Mouse (Mus musculus): ENCODE data around the gene Rpl39. TPM values are rescaled to one million over a fixed set of nuclear protein-coding genes. Genes with fewer than 3 reads are reported as not detected.

The Rpl39 gene
- 1,455 TPM for polyA plus RNA-seq (2014; fragmentation: Illumina TruSeq; extraction: RNeasy Lipid Tissue Mini Kit (QIAGEN cat#74804); ENCODE audit: low read depth, low replicate concordance)

DNA sequence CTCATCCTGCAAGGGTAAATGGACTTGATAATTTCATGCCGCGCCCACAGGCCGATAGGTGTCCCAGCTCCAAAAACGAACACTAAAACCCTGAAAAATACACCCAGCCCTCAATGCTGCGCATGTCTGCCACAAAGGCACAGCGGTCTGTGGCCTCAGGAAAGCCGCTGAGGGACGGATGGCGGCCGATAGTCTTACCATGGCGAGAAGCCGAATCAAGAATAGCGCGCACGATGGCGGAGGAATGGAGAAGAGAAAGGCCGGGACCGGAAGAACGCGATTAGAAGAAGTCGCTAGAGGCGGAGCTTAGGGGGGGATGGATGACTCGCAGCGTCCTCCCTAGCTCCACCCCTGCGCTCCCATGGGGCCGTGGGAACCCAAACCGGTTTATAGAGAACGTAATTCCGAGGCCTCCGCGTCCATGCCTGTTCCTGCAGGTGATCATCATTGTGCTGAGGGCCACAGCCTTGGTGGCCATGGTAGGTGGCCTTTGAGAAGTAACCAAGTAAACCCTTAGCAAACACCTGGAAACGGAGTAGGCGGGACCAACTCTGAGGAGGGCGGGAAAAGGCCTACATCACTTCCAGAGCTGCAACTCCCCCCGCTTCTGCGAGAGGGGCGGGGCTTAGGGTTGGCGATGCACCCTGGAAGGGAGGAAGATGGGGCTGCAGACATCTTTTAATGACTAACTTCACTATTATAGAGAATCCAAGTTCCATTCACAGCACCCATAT is at the start of gene Rpl39:
Gene Rpl39, minus strand, starts transcription at position 476 of the 734 bp plus-strand sequence.

DNA sequence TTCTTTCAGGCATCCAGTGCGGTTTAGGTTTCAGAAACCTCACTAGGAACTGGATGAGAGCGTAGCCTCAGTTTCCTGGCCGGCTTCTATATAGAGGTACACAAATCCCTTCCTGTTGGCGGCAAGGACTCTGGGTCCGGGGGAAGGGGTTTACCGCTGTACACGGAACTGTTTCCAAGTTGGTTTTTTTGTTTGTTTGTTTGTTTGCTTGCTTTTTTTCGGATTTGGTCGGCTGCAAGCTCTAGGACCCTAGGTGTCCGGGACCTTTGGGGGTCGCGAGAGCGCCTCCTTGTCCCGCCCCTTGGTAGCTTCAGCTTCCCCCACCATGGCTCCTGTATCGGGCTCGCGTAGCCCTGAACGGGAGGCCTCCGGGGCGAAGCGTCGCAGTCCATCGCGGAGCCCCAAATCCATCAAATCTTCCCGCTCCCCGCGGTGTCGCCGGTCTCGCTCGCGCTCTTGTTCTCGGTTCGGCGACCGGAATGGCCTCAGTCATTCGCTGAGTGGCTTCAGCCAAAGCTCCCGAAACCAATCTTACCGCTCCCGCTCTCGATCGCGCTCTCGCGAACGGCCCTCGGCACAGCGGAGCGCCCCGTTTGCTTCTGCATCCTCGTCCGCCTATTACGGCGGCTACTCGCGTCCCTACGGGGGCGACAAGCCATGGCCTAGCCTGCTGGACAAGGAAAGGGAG is 41.6 kb upstream of the Rpl39 start, which contains the start of gene Nkap:
Gene Nkap, plus strand, starts transcription at position 125 of the 688 bp plus-strand sequence.

DNA sequence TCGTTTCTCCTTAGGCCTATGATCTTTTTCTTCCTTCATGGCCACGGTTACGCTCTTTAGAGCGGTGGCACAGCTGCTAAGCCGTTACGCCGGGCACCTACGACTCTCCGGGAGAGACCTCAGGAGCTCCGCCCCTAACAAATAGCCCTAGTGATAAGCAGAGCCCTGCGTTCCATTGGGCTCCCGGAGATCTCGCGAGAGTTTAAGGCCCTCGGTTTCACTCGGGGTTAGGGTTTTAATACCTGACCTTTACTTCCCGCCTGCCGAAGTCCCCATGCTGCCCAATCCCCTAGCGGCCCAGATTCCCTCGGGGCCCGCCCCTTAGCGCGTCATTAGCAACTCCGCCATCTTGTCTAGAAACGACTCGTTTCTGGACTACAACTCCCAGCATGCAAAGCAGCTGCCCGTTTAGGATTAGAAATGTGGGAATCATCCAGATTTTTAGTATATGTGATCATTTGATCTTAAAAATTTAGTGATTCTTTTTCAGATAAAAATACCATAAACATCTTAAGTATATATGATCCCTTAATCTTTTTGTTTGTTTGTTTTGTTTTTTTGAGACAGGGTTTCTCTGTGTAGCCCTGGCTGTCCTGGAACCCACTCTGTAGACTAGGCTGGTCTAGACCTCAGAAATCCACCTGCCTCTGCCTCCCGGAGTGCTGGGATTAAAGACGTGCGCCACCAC is 25.1 kb upstream of the Rpl39 start, which contains the start of gene Upf3b:
Gene Upf3b, minus strand, starts transcription at position 130 of the 688 bp plus-strand sequence.

GRCm38 (mm10) chrX:37048066-37048889 is 36.9 kb downstream of the Rpl39 start, which contains the start of gene Sowahd:
Gene Sowahd (plus strand): TSS chrX:37048845.

Other genes with a start within 250 kb of the Rpl39 start
- 190 TPM for gene Ube2a, start 211.5 kb downstream of the Rpl39 start, polyA plus RNA-seq (2014; fragmentation: Illumina TruSeq; extraction: RNeasy Lipid Tissue Mini Kit (QIAGEN cat#74804); ENCODE audit: low read depth, low replicate concordance)
- 90.6 TPM for gene C330007P06Rik, start 211.3 kb downstream of the Rpl39 start, polyA plus RNA-seq (2014; fragmentation: Illumina TruSeq; extraction: RNeasy Lipid Tissue Mini Kit (QIAGEN cat#74804); ENCODE audit: low read depth, low replicate concordance)
- 15.9 TPM for gene Nkrf, start 182.5 kb downstream of the Rpl39 start, polyA plus RNA-seq (2014; fragmentation: Illumina TruSeq; extraction: RNeasy Lipid Tissue Mini Kit (QIAGEN cat#74804); ENCODE audit: low read depth, low replicate concordance)
- 17.8 TPM for gene Sept6, start 93.6 kb downstream of the Rpl39 start, polyA plus RNA-seq (2014; fragmentation: Illumina TruSeq; extraction: RNeasy Lipid Tissue Mini Kit (QIAGEN cat#74804); ENCODE audit: low read depth, low replicate concordance)
- gene Sowahd, start 36.6 kb downstream of the Rpl39 start, polyA plus RNA-seq (2014; fragmentation: Illumina TruSeq; extraction: RNeasy Lipid Tissue Mini Kit (QIAGEN cat#74804); ENCODE audit: low read depth, low replicate concordance), result not detected
- 136 TPM for gene Upf3b, start 24.9 kb upstream of the Rpl39 start, polyA plus RNA-seq (2014; fragmentation: Illumina TruSeq; extraction: RNeasy Lipid Tissue Mini Kit (QIAGEN cat#74804); ENCODE audit: low read depth, low replicate concordance)
- gene Nkap, start 41.4 kb upstream of the Rpl39 start, polyA plus RNA-seq (2014; fragmentation: Illumina TruSeq; extraction: RNeasy Lipid Tissue Mini Kit (QIAGEN cat#74804); ENCODE audit: low read depth, low replicate concordance), result 54.6 TPM
- gene Akap14, start 83.4 kb upstream of the Rpl39 start, polyA plus RNA-seq (2014; fragmentation: Illumina TruSeq; extraction: RNeasy Lipid Tissue Mini Kit (QIAGEN cat#74804); ENCODE audit: low read depth, low replicate concordance), result not detected
- 318 TPM for gene Ndufa1, start 105.8 kb upstream of the Rpl39 start, polyA plus RNA-seq (2014; fragmentation: Illumina TruSeq; extraction: RNeasy Lipid Tissue Mini Kit (QIAGEN cat#74804); ENCODE audit: low read depth, low replicate concordance)
- not detected for gene Rnf113a1, start 105.8 kb upstream of the Rpl39 start, polyA plus RNA-seq (2014; fragmentation: Illumina TruSeq; extraction: RNeasy Lipid Tissue Mini Kit (QIAGEN cat#74804); ENCODE audit: low read depth, low replicate concordance)
- gene Gm9, start 125.6 kb upstream of the Rpl39 start, polyA plus RNA-seq (2014; fragmentation: Illumina TruSeq; extraction: RNeasy Lipid Tissue Mini Kit (QIAGEN cat#74804); ENCODE audit: low read depth, low replicate concordance), result not detected
- gene Rhox1, start 136.9 kb upstream of the Rpl39 start, polyA plus RNA-seq (2014; fragmentation: Illumina TruSeq; extraction: RNeasy Lipid Tissue Mini Kit (QIAGEN cat#74804); ENCODE audit: low read depth, low replicate concordance), result not detected
- not detected for gene Rhox2a, start 159.6 kb upstream of the Rpl39 start, polyA plus RNA-seq (2014; fragmentation: Illumina TruSeq; extraction: RNeasy Lipid Tissue Mini Kit (QIAGEN cat#74804); ENCODE audit: low read depth, low replicate concordance)
- gene Rhox3a, start 164.5 kb upstream of the Rpl39 start, polyA plus RNA-seq (2014; fragmentation: Illumina TruSeq; extraction: RNeasy Lipid Tissue Mini Kit (QIAGEN cat#74804); ENCODE audit: low read depth, low replicate concordance), result not detected
- gene Rhox4a, start 179.9 kb upstream of the Rpl39 start, polyA plus RNA-seq (2014; fragmentation: Illumina TruSeq; extraction: RNeasy Lipid Tissue Mini Kit (QIAGEN cat#74804); ENCODE audit: low read depth, low replicate concordance), result not detected

Data from sigmoid colon, adult 10 weeks (tissue).